Mouse (Mus musculus) ES-E14 (cell line): Measurements from ENCODE around the gene Fmnl3. TPM values are rescaled to one million over a fixed set of nuclear protein-coding genes. Genes with fewer than 3 reads are reported as not detected.

Source experiments
- DNase-seq: peaks from one replicate; pipeline ENCODE4 v3.0.0-alpha.2; 2013; ENCODE audit warnings: low read depth, low spot score
- H3K27ac ChIP-seq: 2 replicates; pipeline ENCODE4 v1.5.1; 2012; ENCODE audit warnings: low read depth, mild to moderate bottlenecking, low read length, moderate library complexity, mixed read lengths; ENCODE audit not compliant: poor library complexity, insufficient read depth, severe bottlenecking
- H3K36me3 ChIP-seq: 2 replicates; pipeline ENCODE4 v1.6.1; 2012; ENCODE audit warnings: mild to moderate bottlenecking, low read length, moderate library complexity, mixed read lengths; ENCODE audit not compliant: control insufficient read depth, poor library complexity, insufficient read depth, severe bottlenecking
- H3K4me1 ChIP-seq, 2 experiments: fragments of 150-350 bp in 1 of 2; sonication (generic) in 1 of 2; 2 replicates each; pipeline ENCODE4 v1.6.1; 2012; ENCODE audit warnings: low read length in 2 of 2, mild to moderate bottlenecking in 1 of 2, mixed read lengths in 1 of 2; ENCODE audit not compliant: control insufficient read depth in 2 of 2, insufficient read depth in 2 of 2, poor library complexity in 1 of 2
- H3K4me3 ChIP-seq, 2 experiments: fragments of 150-350 bp in 1 of 2; sonication (generic) in 1 of 2; 2 replicates each; pipeline ENCODE4 v1.5.1; 2012; ENCODE audit warnings: low read length in 2 of 2, low read depth in 1 of 2, mild to moderate bottlenecking in 1 of 2, mixed read lengths in 1 of 2; ENCODE audit not compliant: insufficient read depth in 1 of 2, poor library complexity in 1 of 2, severe bottlenecking in 1 of 2
- H3K9ac ChIP-seq: 2 replicates; pipeline ENCODE4 v1.6.1; 2012; ENCODE audit warnings: low read depth, mild to moderate bottlenecking, low read length, mixed read lengths; ENCODE audit not compliant: poor library complexity, insufficient read depth, severe bottlenecking
- H3K9me3 ChIP-seq: fragments of 150-350 bp; sonication (generic); 2 replicates; pipeline ENCODE4 v1.6.1; 2012; ENCODE audit warnings: low read depth, mild to moderate bottlenecking, low read length; ENCODE audit not compliant: control insufficient read depth, insufficient read depth
- CHD2 ChIP-seq: IDR thresholded peaks from 2 replicates; pipeline ENCODE4 v1.6.1; 2014; ENCODE audit warnings: mild to moderate bottlenecking, low read depth, low read length, inconsistent platforms
- HCFC1 ChIP-seq: IDR thresholded peaks from 2 replicates; pipeline ENCODE4 v1.6.1; 2012; ENCODE audit warnings: low read length, inconsistent platforms, borderline replicate concordance; ENCODE audit not compliant: insufficient read depth
- MAFK ChIP-seq: IDR thresholded peaks from 2 replicates; pipeline ENCODE4 v1.6.1; 2014; ENCODE audit warnings: mild to moderate bottlenecking, low read depth, low read length, inconsistent platforms; ENCODE audit not compliant: insufficient read depth
- ZC3H11A ChIP-seq: IDR thresholded peaks from 2 replicates; pipeline ENCODE4 v1.6.1; 2012; ENCODE audit warnings: low read depth, mild to moderate bottlenecking, inconsistent platforms, low read length, borderline replicate concordance
- ZNF384 ChIP-seq: IDR thresholded peaks from 2 replicates; pipeline ENCODE4 v1.6.1; 2012; ENCODE audit warnings: low read depth, low read length, inconsistent platforms
- in situ Hi-C, 2 experiments: fragments of 600-800 bp; cut with MboI; formaldehyde crosslinking; loops; one replicate each; pipeline ENCODE4 v1.15.1; 2025; ENCODE audit warnings: low sequenced_read_pairs in 2 of 2, inconsistent platforms in 1 of 2; ENCODE audit not compliant: unreplicated experiment in 2 of 2
- total RNA-seq: library from RNA; depleted of rRNA; stranded (reverse); fragments of 300-350 nt; gene quantifications from 2 replicates; pipeline ENCODE4 v1.2.3, GENCODE M21; 2012

Fmnl3 gene
- total RNA-seq, 1 experiment = 16.8 TPM

GRCm38 (mm10) chr15:99332921-99333675, 37.2 kb downstream of the Fmnl3 start:
- Histone ChIP-seq H3K27ac (no peak overlapping the region), H3K9me3 (no peaks in the 10 kb centered on the region), H3K4me1 (peaks cover 1 to 10% of the 10 kb centered on the region in 2 experiments; a peak in 3 of 4 replicates), H3K36me3 (no peaks in the 10 kb centered on the region; the same call in 1 of the 2 replicates), H3K4me3 (no peak overlapping the region), H3K9ac (no peak overlapping the region)
- no peak for DNase-seq
- in situ Hi-C loops = no loop called here
- TF ChIP-seq MAFK (no peak), CHD2 (no peak), HCFC1 (no peak), ZC3H11A (no peak), ZNF384 (no peak)

GRCm38 (mm10) chr15:99332111-99332510, 38.2 kb downstream of the Fmnl3 start:
- in situ Hi-C loops = no loop called here
- DNase-seq = no peak
- Histone ChIP-seq H3K4me3 (no peak overlapping the region), H3K4me1 (peaks cover 1 to 10% of the 10 kb centered on the region in 2 experiments; a peak in 3 of 4 replicates), H3K36me3 (no peaks in the 10 kb centered on the region; the same call in 1 of the 2 replicates), H3K9ac (no peak overlapping the region), H3K27ac (no peak overlapping the region), H3K9me3 (no peaks in the 10 kb centered on the region)
- TF ChIP-seq HCFC1 = no peak
- TF ChIP-seq ZC3H11A = no peak
- no peak for TF ChIP-seq CHD2
- TF ChIP-seq MAFK = no peak
- no peak for TF ChIP-seq ZNF384

GRCm38 (mm10) chr15:99331341-99331740, 38.9 kb downstream of the Fmnl3 start:
- no peaks in the 10 kb centered on the region; the same call in 1 of the 2 replicates for H3K36me3 ChIP-seq
- no peak for TF ChIP-seq CHD2
- no peak for TF ChIP-seq ZC3H11A
- no peak for TF ChIP-seq HCFC1
- TF ChIP-seq MAFK = no peak
- no peaks in the 10 kb centered on the region for H3K9me3 ChIP-seq
- no peak overlapping the region for H3K4me3 ChIP-seq
- H3K27ac ChIP-seq = no peak overlapping the region
- in situ Hi-C loops = no loop called here
- H3K4me1 ChIP-seq = peaks cover 1 to 10% of the 10 kb centered on the region in 2 experiments; a peak in 3 of 4 replicates
- H3K9ac ChIP-seq = no peak overlapping the region
- no peak for DNase-seq

DNA sequence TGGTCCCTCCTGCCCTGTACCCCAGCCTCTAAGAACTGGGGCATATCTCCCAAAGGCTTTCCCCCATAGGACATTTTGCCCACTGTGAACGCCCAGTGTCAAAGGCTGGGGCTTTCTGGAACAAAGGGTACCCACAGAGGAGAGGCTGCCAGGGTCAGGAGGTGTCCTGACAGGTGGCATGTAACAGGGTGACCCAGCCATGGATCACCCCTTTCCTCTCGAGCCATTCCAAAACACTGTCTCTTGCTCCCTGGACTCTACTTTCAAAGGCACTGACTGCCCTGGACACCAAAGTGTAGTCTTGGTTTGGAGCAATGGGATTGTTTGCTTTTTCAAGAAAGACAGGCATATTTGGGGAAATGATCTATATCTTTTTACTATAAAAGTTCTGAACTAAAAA, 40.0 kb downstream of the Fmnl3 start:
- TF ChIP-seq HCFC1 (no peak), MAFK (no peak), ZNF384 (no peak), ZC3H11A (no peak), CHD2 (no peak)
- H3K27ac ChIP-seq = no peak overlapping the region
- no peak for DNase-seq
- H3K9me3 ChIP-seq = no peaks in the 10 kb centered on the region
- H3K4me3 ChIP-seq = no peak overlapping the region
- H3K36me3 ChIP-seq = peaks cover 2% of the 10 kb centered on the region; the same call in 1 of the 2 replicates
- in situ Hi-C loops = no loop called here
- no peak overlapping the region for H3K9ac ChIP-seq
- H3K4me1 ChIP-seq = peaks cover 1 to 10% of the 10 kb centered on the region in 2 experiments; a peak in 3 of 4 replicates
